Mouse (Mus musculus): Measurements from ENCODE around the gene Cnst.
A peak's percentile ranks its signal among the peaks of the same experiment; 100 is the strongest.
"Not testable (repeated sequence)": the region's sequence is repeated elsewhere in the genome, so short reads cannot be mapped to it uniquely, and the experiment has no call there.

Cnst gene

DNA sequence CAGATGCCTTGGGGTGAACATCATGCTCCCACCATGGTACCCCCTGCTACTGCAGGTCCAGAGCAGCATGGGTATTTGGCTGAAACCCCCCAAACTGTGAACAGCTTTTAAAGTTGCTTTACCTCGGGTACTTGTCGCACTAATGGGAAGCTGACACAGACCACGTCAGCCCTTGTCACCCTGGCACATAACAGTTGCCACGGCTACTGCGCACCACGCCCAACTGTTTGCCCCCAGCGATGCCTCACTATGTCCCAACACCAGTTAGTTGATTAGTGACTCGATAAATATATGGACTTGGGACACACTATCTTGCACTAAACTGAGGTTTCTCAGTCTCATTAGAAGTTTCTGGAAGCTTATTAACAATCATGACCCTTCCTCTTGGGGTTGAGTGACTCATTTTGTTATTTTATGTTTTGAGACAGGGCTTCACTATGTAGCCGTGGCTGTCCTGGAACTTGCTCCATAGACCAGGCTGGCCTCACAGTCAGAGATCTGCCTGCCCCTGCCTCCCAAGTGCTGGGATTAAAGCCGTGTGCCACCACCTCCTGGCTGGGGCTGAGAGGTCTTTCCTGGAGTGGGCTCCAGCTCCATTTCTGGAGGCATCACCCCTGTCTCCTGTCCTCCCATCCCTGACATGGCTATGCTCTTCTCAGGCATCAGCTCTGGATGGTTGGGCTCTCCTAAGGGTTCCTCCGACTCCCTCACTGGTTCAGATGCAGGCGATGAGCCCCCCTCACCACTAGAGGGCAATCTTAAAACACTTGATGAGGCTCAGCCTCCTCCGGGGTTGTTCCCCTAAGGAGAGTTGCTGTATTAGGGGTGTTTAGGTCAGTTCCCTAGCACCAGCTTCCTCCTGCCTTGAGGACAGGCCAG is 99.2 kb downstream of the Cnst start:
- peak; percentile 69 for DNase-seq (ENCODE audit: low spot score)

DNA sequence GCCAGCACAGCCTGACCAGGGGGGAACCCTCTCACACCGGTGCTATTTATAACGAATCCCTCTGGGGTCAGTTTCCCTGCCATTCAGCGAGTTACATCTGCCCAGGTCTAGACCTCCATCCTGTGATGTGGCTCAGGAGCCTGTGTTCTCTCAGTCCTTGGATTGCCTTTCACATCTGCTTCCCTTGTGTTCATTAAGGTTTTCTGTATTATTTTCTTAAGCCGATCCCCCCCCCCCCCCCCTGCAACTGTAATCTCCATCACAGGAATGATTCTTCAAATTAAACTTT is 99.8 kb downstream of the Cnst start:
- DNase-seq (ENCODE audit: low spot score) = no peak

DNA sequence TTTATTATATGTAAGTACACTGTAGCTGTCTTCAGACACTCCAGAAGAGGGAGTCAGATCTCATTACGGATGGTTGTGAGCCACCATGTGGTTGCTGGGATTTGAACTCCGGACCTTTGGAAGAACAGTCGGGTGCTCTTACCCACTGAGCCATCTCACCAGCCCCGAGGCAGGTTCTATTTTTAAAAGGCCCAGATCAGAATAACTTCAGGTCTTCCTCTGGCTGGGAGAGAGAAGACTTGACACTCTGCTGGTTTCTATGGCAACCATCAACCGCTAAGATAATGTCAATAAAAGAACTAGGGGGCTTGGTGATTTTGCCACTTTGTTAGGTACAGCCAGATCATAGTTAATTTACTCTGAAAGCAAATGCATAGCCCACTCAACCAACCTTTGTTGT is 102.5 kb downstream of the Cnst start:
- DNase-seq (ENCODE audit: low spot score) = not testable (repeated sequence)

DNA sequence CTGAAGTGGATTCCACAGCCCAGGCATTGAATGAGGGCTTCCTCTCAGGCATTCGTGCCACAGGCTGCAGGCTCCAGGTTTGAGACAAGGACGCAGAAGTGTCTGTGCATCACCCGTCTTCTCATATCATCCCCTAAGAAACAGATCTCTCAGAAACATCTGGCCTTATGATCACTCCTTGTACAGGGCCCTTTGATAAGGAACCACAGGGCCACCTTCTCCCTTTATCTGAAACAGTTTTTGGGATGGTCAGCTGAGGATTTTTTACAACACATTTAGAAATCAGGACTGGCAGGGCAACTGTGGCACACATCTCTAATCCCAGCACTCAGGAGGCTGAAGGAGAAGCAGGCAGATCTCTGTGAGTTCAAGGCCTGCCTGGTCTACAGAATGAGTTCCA is 103.2 kb downstream of the Cnst start:
- DNase-seq (ENCODE audit: low spot score) = no peak

DNA sequence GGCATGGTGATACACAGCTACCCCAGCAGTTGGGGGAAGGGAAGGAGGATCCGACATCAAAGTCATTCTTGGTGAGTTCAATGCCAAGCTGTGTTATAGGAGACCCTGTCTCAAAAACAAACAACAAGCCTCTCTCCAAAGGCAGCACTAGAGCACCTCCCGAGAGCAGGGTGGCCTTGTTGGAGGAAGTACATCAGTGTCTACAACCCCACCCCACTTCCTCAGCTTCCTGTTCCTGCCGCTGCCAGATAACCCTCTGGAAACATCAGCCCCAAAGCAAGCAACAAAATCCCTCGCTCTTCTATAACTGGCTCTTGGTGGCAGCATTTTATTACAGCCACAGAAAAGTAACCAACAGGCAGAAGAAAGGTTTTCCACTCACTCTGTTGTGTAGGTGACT is 104.1 kb downstream of the Cnst start:
- no peak for DNase-seq (ENCODE audit: low spot score)

DNA sequence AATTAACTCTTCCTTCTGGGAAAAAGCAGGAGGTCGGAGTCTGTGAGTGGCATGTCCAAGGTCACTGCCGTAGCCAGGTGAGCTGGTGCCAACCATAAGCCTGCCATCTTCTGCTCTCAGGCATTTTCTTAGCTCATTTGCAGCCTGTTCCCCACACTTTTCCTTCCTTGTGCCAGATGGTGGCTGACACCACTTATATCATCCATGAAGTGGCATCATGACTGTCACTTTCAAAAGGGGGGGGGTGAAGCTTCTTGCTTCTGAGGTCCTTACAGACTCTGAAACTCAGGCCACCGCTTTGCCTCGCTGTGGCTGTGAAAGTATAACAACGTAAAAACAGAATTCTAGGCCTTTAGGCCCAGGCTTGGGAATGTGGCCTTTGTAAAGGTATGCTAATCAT is 105.1 kb downstream of the Cnst start:
- no peak for DNase-seq (ENCODE audit: low spot score)

DNA sequence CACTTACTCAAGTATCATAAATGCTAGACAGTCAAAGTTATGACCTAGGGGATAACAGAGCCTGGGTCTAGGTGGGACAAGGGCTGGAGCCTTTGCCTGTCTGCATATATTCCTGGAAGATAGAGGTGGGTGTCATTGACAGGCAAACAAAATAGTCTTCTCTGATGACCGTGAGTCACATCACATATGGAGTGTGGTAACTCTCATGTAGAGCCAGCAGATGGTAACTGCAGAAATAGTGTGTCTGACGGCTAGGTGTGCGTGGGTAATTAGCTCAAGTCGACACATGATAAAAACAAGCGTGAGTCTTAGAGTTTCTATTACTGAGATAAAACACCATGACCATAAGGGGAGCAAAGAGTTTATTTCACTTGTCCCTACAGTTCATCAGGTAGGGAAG is 116.9 kb downstream of the Cnst start:
- DNase-seq (ENCODE audit: low spot score) = no peak

DNA sequence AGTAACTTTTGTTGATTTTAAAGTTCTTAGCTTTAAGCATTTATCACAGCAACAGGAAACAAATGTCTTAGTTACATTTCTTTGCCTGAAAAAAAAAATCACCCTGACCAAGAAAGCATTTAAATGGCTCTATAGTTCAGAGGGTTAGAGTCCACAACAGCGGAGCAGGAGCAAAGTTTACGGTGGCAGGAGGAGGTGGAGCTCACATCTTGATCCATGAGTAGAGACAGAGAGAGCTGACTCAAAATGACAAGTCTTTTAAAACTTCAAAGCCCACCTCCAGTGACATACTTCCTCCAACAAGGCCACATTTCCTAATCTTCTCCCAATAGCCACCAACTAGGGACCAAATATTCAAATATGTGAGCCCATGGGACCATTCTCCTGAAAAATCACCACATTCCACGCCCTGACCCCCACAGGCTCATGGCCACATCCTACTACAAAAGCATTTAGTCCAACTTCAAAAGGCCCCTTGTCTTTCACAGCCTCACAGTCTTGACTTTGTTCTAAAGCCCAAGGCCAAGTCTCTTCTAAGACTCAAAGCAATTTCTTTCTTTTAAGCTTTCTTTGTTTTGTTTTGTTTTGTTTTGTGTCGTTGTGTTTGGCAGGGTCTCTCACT is 118.2 kb downstream of the Cnst start:
- no peak for DNase-seq (ENCODE audit: low spot score)

DNA sequence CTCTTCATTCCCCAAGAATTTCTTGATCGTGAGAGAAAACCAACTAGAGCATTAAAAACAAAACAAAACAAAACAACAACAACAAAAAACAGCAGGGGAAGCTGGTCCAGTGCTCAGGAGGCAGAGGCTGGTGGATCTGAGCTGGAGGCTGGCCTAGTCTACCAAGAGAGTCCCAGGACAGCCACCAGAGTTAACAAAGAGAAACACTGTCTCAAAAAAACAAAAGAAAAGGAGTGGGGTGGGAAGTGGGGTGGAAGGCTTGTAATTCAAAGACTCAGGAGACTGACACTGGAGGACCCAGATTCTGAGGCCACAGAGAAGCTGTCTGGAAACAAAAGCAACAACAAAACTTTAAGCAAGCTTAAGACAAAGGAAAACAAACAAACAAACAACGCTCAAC is 120.8 kb downstream of the Cnst start:
- no peak for DNase-seq (ENCODE audit: low spot score)

DNA sequence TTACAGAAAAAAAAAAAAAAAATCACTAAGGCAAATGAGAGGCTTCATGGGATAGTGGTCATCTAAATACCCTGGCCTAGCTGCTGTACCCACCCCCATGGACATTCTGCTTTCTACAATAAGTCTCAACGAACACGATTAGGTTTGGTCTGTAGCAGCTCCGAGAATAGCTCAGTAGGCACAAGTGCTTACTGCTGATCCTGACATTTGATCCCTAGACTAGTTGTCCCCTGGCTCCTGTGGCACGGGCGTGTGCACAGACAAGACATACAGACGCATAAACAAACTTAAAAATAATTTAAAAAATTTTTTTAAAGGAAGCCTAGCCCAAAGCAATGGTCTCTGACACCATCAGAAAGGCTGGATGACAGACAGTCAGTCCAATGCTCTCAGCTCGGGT is 121.3 kb downstream of the Cnst start:
- DNase-seq (ENCODE audit: low spot score) = no peak

DNA sequence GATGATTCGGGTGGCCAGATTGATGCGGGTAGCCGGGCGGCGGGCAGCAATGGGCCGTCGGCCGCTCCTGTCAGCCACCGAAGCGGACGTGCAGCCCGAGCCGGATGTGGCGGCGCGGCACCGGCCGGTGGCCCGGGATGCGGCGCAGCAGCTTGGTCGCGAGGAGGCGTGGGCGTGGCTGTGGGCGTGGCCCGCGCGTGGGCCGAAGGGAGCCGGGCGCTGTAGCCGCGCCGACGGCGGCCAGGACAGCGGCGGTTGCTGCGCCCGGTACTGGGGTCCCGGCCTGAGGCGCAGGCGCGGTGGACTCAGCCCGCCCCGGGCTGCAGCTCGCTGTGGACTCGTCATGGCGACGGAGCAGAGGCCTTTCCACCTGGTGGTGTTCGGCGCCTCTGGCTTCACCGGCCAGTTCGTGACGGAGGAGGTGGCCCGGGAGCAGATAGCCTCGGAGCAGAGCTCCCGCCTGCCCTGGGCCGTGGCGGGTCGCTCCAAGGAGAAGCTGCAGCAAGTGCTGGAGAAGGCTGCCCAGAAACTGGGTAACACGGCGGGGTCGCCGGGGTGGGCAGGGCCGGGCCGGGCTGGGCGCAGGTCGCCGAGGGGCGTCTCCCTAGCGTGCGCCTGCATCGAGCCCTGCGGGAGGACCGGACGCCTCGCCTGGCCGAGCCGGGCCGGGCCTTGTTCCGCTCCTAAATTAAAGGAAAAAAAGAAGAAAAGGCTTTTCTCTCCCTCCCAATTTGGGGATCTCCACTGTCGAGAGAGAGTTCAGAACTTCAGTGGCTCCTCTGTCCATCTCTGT is 122.0 kb downstream of the Cnst start, which contains the start of gene Sccpdh:
TSS of gene Sccpdh (plus strand) at position 198 of the 793 bp plus-strand sequence.
- DNase-seq (ENCODE audit: low spot score) = peak; percentile 93

DNA sequence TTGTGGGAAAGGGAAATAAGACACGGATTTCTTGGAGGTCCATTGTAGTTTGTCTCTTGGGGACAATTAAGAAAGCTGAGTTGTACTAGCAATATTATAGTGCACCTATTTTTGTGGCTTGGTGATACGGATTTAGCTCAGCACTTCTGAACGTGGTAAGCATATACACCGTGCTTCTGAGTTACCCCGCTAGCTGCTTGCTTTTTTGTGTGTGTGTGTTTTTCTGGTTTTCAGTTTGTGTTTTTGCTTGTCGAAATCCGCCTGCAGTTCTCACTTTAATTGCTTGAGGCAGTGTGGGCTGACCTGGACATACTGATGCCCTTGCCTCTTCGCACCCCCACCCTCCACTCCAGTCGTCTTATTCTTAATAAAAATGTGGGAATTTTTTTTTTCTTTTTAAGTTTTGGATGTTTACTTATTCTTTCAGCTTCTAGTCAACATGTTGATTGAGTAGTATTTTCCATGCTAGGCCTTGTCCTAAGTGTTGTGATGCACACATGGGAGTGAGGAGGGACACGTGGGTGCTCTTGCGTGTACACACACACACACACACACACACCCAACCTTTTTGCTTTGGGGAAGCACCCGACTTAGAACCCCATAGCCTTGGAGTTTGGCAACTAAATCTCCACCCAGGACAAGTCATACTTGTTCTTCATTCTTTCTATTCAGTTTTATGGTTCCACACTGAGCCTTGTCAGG is 122.8 kb downstream of the Cnst start:
- DNase-seq (ENCODE audit: low spot score) = no peak

DNA sequence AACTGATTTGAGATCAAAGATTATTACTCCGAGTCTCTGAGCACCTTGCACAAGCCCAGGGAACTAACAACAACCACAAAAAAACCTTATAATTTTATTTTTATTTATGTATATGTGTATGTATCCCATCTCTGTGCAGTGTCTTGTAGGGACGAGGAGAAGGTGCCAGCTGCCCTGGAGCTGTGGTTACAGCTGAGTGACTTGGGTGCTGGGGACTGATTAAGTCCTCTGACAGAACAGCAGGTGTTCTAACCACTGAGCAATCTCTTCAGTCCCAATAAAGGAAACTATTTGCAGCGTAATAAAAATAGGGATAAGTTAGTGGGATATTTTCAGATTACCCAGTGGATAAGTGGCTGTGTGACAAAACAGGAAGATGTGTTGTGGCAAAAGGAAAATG is 128.2 kb downstream of the Cnst start:
- DNase-seq (ENCODE audit: low spot score) = no peak

DNA sequence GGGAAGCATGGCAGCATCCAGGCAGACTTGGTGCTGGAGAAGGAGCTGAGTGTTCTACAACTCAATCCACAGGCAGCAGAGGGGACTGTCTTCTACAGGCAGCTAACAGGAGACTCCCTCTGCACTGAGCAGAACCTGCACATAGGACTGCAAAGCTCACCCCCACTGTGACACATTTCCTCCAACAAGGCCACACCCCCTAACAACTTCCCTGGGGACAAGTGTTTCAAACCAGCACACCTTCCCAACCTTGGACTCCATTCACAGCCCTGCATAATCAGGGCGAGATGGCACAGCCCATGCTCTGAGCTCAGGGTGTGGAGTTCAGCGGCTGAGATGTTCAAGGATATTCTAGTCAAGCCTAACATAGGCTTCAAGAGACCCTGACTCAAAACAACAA is 130.9 kb downstream of the Cnst start:
- no peak for DNase-seq (ENCODE audit: low spot score)
